Mouse (Mus musculus) ES-Bruce4 (cell line): Measurements from ENCODE around the gene Lbx2.

Experiments used
- CTCF ChIP-seq: IDR thresholded peaks from one replicate; pipeline ENCODE4 v1.8.1; 2011; ENCODE audit warnings: low read depth, low read length
- EP300 ChIP-seq: IDR thresholded peaks from 2 replicates; pipeline ENCODE4 v1.6.1; 2011; ENCODE audit warnings: low read depth, low read length; ENCODE audit not compliant: insufficient read depth
- POLR2A ChIP-seq: IDR thresholded peaks from one replicate; pipeline ENCODE4 v1.8.1; 2011; ENCODE audit warnings: low read length; ENCODE audit not compliant: insufficient read depth

- no peak for TF ChIP-seq POLR2A
- TF ChIP-seq EP300 = no peak
- TF ChIP-seq CTCF = no peak
Measured at GRCm38 (mm10) chr6:83087926-83088260, 1.7 kb downstream of the Lbx2 start.
